Comparison of ENCODE assay signal across 8 mouse cellular contexts in genomic region chr19:47301303-47302190, GRCm38 (mm10).
DNase-seq lines count a peak whose midpoint lies in the region; ATAC-seq and TF ChIP-seq lines count a peak whose summit lies in the region.

No protein-coding gene starts in this region.

- no peaks in the 10 kb centered on the region for H3K27me3 ChIP-seq in liver, adult 2 months (ENCODE audit: control insufficient read depth, insufficient read depth, low read length)
- no peaks in the 10 kb centered on the region for H3K27me3 ChIP-seq in liver, embryonic 12.5 days (replicated peaks)
- no peaks in the 10 kb centered on the region for H3K27me3 ChIP-seq in forebrain, embryonic 12.5 days
- H3K27me3 ChIP-seq in liver, postnatal 0 days (ENCODE audit: insufficient read depth, low read length) = no peaks in the 10 kb centered on the region
- H3K27me3 ChIP-seq in stomach, embryonic 15.5 days (replicated peaks) = no peaks in the 10 kb centered on the region

- no peaks in the 10 kb centered on the region for H3K9me3 ChIP-seq in liver, embryonic 12.5 days (replicated peaks)
- H3K9me3 ChIP-seq in forebrain, embryonic 12.5 days = no peaks in the 10 kb centered on the region
- H3K9me3 ChIP-seq in liver, postnatal 0 days (ENCODE audit: low read length) = no peaks in the 10 kb centered on the region
- H3K9me3 ChIP-seq in stomach, embryonic 15.5 days = no peaks in the 10 kb centered on the region

- H3K4me3 ChIP-seq in liver, adult 2 months (ENCODE audit: insufficient read depth, low read depth, low read length) = no peak overlapping the region
- no peak overlapping the region for H3K4me3 ChIP-seq in liver, embryonic 12.5 days
- 0 out of 2 replicates have a peak overlapping the region, but pooled peaks have one; percentile 1 for H3K4me3 ChIP-seq in forebrain, embryonic 12.5 days (replicated peaks)
- H3K4me3 ChIP-seq in liver, postnatal 0 days (ENCODE audit: low read depth, low read length) = no peak overlapping the region
- H3K4me3 ChIP-seq in stomach, embryonic 15.5 days (replicated peaks) = no peak overlapping the region

- H3K79me2 ChIP-seq in liver, adult 2 months (ENCODE audit: control insufficient read depth, insufficient read depth, low read length) = peaks cover 4% of the 10 kb centered on the region; the same call in 1 of the 2 replicates

- DNase-seq in liver, adult 2 months (ENCODE audit: extremely low read depth, low read depth, low spot score) = no peak
- no peak for DNase-seq in liver, postnatal 0 days
- DNase-seq in frontal cortex, postnatal 36 days (ENCODE audit: low spot score in 2 of 2) = no peak
- no peak for DNase-seq in left cerebral cortex, postnatal 25 days (ENCODE audit: low spot score in 2 of 2)
- DNase-seq in frontal cortex, postnatal 25 days (ENCODE audit: low spot score in 2 of 2) = no peak

- no peak for TF ChIP-seq EP300 in liver, postnatal 0 days (IDR thresholded peaks at IDR 0.05; ENCODE audit: low read depth)

- peak overlapping the region; percentile 19 for H3K27ac ChIP-seq in liver, adult 2 months (replicated peaks; ENCODE audit: insufficient read depth, low read depth, low read length)
- no peak overlapping the region for H3K27ac ChIP-seq in liver, embryonic 12.5 days
- peak overlapping the region; percentile 84 for H3K27ac ChIP-seq in forebrain, embryonic 12.5 days
- H3K27ac ChIP-seq in liver, postnatal 0 days (ENCODE audit: low read depth) = peak overlapping the region; percentile 72
- peak overlapping the region; percentile 66 for H3K27ac ChIP-seq in stomach, embryonic 15.5 days

- no peak for TF ChIP-seq CTCF in liver, adult 2 months (IDR thresholded peaks at IDR 0.05; ENCODE audit: low read depth, low read length)
- TF ChIP-seq CTCF in liver, postnatal 0 days (IDR thresholded peaks at IDR 0.05; ENCODE audit: low read depth) = no peak

- TF ChIP-seq POLR2A in liver, adult 2 months (IDR thresholded peaks at IDR 0.05; ENCODE audit: extremely low read depth, insufficient read depth, low read length) = no peak

- WGBS in liver, adult 2 months = 42% methylated on average over 19 of the region's 19 CpGs
- WGBS in liver, embryonic 12.5 days (ENCODE audit: insufficient replicate concordance) = 55% methylated on average over 19 of the region's 19 CpGs
- WGBS in forebrain, embryonic 12.5 days = 5% methylated on average over 19 of the region's 19 CpGs
- 54% methylated on average over 19 of the region's 19 CpGs for WGBS in liver, postnatal 0 days (ENCODE audit: insufficient replicate concordance)
- WGBS in stomach, embryonic 15.5 days = 16% methylated on average over 19 of the region's 19 CpGs

- peaks cover 40% of the 10 kb centered on the region for H3K4me1 ChIP-seq in liver, adult 2 months (ENCODE audit: control insufficient read depth, insufficient read depth, low read length)
- peaks cover 15% of the 10 kb centered on the region for H3K4me1 ChIP-seq in liver, embryonic 12.5 days
- H3K4me1 ChIP-seq in forebrain, embryonic 12.5 days = peaks cover 34% of the 10 kb centered on the region
- H3K4me1 ChIP-seq in liver, postnatal 0 days (ENCODE audit: insufficient read depth) = peaks cover 15% of the 10 kb centered on the region
- H3K4me1 ChIP-seq in stomach, embryonic 15.5 days = peaks cover 37% of the 10 kb centered on the region

- no peak for ATAC-seq in liver, embryonic 12.5 days
- ATAC-seq in forebrain, embryonic 12.5 days (ENCODE audit: low FRiP score) = peak; percentile 80
- peak; percentile 76 for ATAC-seq in liver, postnatal 0 days
- peak; percentile 27; the same call in 1 of the 2 replicates for ATAC-seq in stomach, embryonic 15.5 days (ENCODE audit: insufficient read depth, low FRiP score, low read depth)

- H3K4me2 ChIP-seq in liver, embryonic 12.5 days = no peak overlapping the region
- H3K4me2 ChIP-seq in forebrain, embryonic 12.5 days = peak overlapping the region; percentile 34
- no peak overlapping the region for H3K4me2 ChIP-seq in liver, postnatal 0 days (ENCODE audit: low read depth, low read length)
- peak overlapping the region; percentile 21; the same call in 1 of the 2 replicates for H3K4me2 ChIP-seq in stomach, embryonic 15.5 days

- H3K36me3 ChIP-seq in liver, adult 2 months (ENCODE audit: control insufficient read depth, insufficient read depth, low read length) = no peaks in the 10 kb centered on the region
- H3K36me3 ChIP-seq in liver, embryonic 12.5 days = no peaks in the 10 kb centered on the region
- H3K36me3 ChIP-seq in forebrain, embryonic 12.5 days (replicated peaks) = no peaks in the 10 kb centered on the region; the same call in 1 of the 2 replicates
- H3K36me3 ChIP-seq in liver, postnatal 0 days (replicated peaks; ENCODE audit: insufficient read depth, low read length) = 0 out of 2 replicates have a peak, but pooled peaks cover 2% of the 10 kb centered on the region
- H3K36me3 ChIP-seq in stomach, embryonic 15.5 days = peaks cover 6% of the 10 kb centered on the region; the same call in 1 of the 2 replicates

- H3K9ac ChIP-seq in liver, adult 2 months (ENCODE audit: low read depth, low read length) = no peak overlapping the region
- no peak overlapping the region for H3K9ac ChIP-seq in liver, embryonic 12.5 days
- no peak overlapping the region for H3K9ac ChIP-seq in forebrain, embryonic 12.5 days
- no peak overlapping the region for H3K9ac ChIP-seq in liver, postnatal 0 days (replicated peaks)
- no peak overlapping the region for H3K9ac ChIP-seq in stomach, embryonic 15.5 days

- intact Hi-C loops in left cerebral cortex, postnatal 25 days (cut with DNase I) = no loop called here

Comparison
In these comparisons a context has a peak if more than half of its experiments do, and no peak if none do; other contexts are left out.
1. H3K4me2 ChIP-seq: peak in forebrain, embryonic 12.5 days (single experiment) and stomach, embryonic 15.5 days (single experiment); none in liver, embryonic 12.5 days (single experiment) and liver, postnatal 0 days (single experiment).